ENCODE assay signal across 7 mouse cellular contexts in the genomic region with DNA sequence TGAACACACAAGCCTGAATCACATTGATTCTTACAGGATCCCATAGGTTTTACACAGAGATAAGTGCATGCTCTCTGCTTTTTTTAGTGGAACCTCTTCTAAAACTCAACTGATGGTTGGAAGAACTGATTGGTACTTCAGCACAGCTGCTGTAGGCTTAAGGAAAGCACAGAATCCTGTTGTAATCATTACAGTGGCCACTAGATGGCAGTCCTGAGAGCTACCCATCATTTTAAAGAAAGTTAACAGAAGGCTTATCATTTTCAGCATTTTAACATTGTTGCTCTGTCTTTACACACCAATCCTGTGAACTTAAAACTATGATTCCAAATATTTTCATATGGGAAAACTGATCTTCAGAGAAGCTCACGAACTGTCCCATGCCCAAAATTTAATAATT.
A peak's percentile ranks its signal among the peaks of the same experiment; 100 is the strongest.
DNase-seq lines count a peak whose midpoint lies in the region; ATAC-seq and TF ChIP-seq lines count a peak whose summit lies in the region.

No protein-coding gene starts in this region.

- no peak for ATAC-seq in midbrain, embryonic 11.5 days (ENCODE audit: low FRiP score)
- no peak for ATAC-seq in midbrain, embryonic 13.5 days

- peak; percentile 52; the same call in 1 of the 2 replicates for TF ChIP-seq CTCF in cerebellum, adult 2 months (IDR thresholded peaks at IDR 0.05; ENCODE audit: borderline replicate concordance, insufficient read depth, low read depth, low read length)

- no peak overlapping the region for H3K4me3 ChIP-seq in midbrain, embryonic 11.5 days (ENCODE audit: low read depth, low read length)
- no peak overlapping the region for H3K4me3 ChIP-seq in midbrain, embryonic 13.5 days (replicated peaks)
- H3K4me3 ChIP-seq in cerebellum, adult 2 months (replicated peaks; ENCODE audit: insufficient read depth, low read depth, low read length): no peak overlapping the region

- DNase-seq in midbrain, embryonic 11.5 days (ENCODE audit: low spot score, missing footprints): peak; percentile 95
- peak; percentile 69 for DNase-seq in ZHBTc4 (ENCODE audit: low read depth, low spot score)
- DNase-seq in cerebellum, adult 2 months: peak; percentile 33 to 51
- DNase-seq in heart, postnatal 36 days: peak; percentile 15 to 38
- peak; percentile 35 to 71 for DNase-seq in left cerebral cortex, postnatal 36 days (ENCODE audit: low spot score in 2 of 2)
- DNase-seq in right cerebral cortex, postnatal 4 days: peak; percentile 73

- no peak overlapping the region for H3K4me2 ChIP-seq in midbrain, embryonic 11.5 days
- H3K4me2 ChIP-seq in midbrain, embryonic 13.5 days (replicated peaks): no peak overlapping the region

- H3K36me3 ChIP-seq in midbrain, embryonic 11.5 days (ENCODE audit: control insufficient read depth, insufficient read depth, low read length): no peaks in the 10 kb centered on the region
- no peaks in the 10 kb centered on the region for H3K36me3 ChIP-seq in midbrain, embryonic 13.5 days

- TF ChIP-seq POLR2A in cerebellum, adult 2 months (IDR thresholded peaks at IDR 0.05; ENCODE audit: borderline replicate concordance, insufficient read depth, low read length): no peak

- no peak overlapping the region for H3K9ac ChIP-seq in midbrain, embryonic 11.5 days (ENCODE audit: low read length)
- no peak overlapping the region for H3K9ac ChIP-seq in midbrain, embryonic 13.5 days (replicated peaks)

- no peaks in the 10 kb centered on the region for H3K27me3 ChIP-seq in midbrain, embryonic 11.5 days (ENCODE audit: control insufficient read depth, insufficient read depth, low read length)
- H3K27me3 ChIP-seq in midbrain, embryonic 13.5 days: no peaks in the 10 kb centered on the region
- no peaks in the 10 kb centered on the region for H3K27me3 ChIP-seq in cerebellum, adult 2 months (ENCODE audit: control insufficient read depth, insufficient read depth, low read length)

- H3K9me3 ChIP-seq in midbrain, embryonic 11.5 days (ENCODE audit: control insufficient read depth, low read length): no peaks in the 10 kb centered on the region
- H3K9me3 ChIP-seq in midbrain, embryonic 13.5 days: no peaks in the 10 kb centered on the region

- intact Hi-C loops in heart, postnatal 36 days (cut with DNase I): loop anchor here (10.0 kb wide), 1 partner anchor 1230 kb away; no protein-coding TSS in a partner anchor
- intact Hi-C loops in left cerebral cortex, postnatal 36 days (cut with DNase I): loop anchor here (1.0 to 2.0 kb wide), 2 partner anchors 17 to 36 kb away; no protein-coding TSS in a partner anchor

- no peaks in the 10 kb centered on the region for H3K4me1 ChIP-seq in midbrain, embryonic 11.5 days (ENCODE audit: control insufficient read depth, insufficient read depth, low read length)
- H3K4me1 ChIP-seq in midbrain, embryonic 13.5 days (replicated peaks): no peaks in the 10 kb centered on the region
- H3K4me1 ChIP-seq in cerebellum, adult 2 months (ENCODE audit: control insufficient read depth, insufficient read depth, low read length): no peaks in the 10 kb centered on the region

- WGBS in midbrain, embryonic 11.5 days: 36% methylated on average over 1 of the region's 1 CpGs
- 45% methylated on average over 1 of the region's 1 CpGs for WGBS in midbrain, embryonic 13.5 days
- WGBS in cerebellum, adult 2 months: 40% methylated on average over 1 of the region's 1 CpGs

- no peak overlapping the region for H3K27ac ChIP-seq in midbrain, embryonic 11.5 days (ENCODE audit: low read depth, low read length)
- H3K27ac ChIP-seq in midbrain, embryonic 13.5 days: no peak overlapping the region
- no peak overlapping the region for H3K27ac ChIP-seq in cerebellum, adult 2 months (ENCODE audit: insufficient read depth, low read length)

Comparison
In these comparisons a context has a peak if more than half of its experiments do, and no peak if none do; other contexts are left out.
1. DNase-seq: peak in every context shown above with its lines; median percentile 95 in midbrain, embryonic 11.5 days; 73 in right cerebral cortex, postnatal 4 days; 69 in ZHBTc4; 53 in left cerebral cortex, postnatal 36 days; 42 in cerebellum, adult 2 months; 26 in heart, postnatal 36 days.